Mouse (Mus musculus) neural tube, embryonic 13.5 days (tissue): ENCODE data around the gene Armc9. TPM values are rescaled to one million over a fixed set of nuclear protein-coding genes. Genes with fewer than 3 reads are reported as not detected.

ENCODE experiments used
- ATAC-seq: fragments of 200-750 bp; cut with Nextera tagmentation; 2 replicates; pipeline ENCODE4 v1.8.0; 2017; ENCODE audit warnings: low read depth, mild to moderate bottlenecking, moderate TSS enrichment, moderate library complexity
- H3K27ac ChIP-seq: fragments of 300-500 bp; sonication (generic); replicated peaks from 2 replicates; pipeline ENCODE4 v1.5.1; 2015; ENCODE audit warnings: moderate library complexity, mild to moderate bottlenecking, inconsistent platforms
- H3K27me3 ChIP-seq: fragments of 300-500 bp; sonication (generic); 2 replicates; pipeline ENCODE4 v1.6.1; 2015; ENCODE audit warnings: mild to moderate bottlenecking, inconsistent platforms
- H3K36me3 ChIP-seq: fragments of 300-500 bp; sonication (generic); 2 replicates; pipeline ENCODE4 v1.6.1; 2015; ENCODE audit warnings: mild to moderate bottlenecking, inconsistent platforms
- H3K4me1 ChIP-seq: fragments of 300-500 bp; sonication (generic); replicated peaks from 2 replicates; pipeline ENCODE4 v1.6.1; 2015; ENCODE audit warnings: inconsistent platforms
- H3K4me2 ChIP-seq: fragments of 300-500 bp; sonication (generic); 2 replicates; pipeline ENCODE4 v1.6.1; 2015; ENCODE audit warnings: inconsistent platforms, mild to moderate bottlenecking, moderate library complexity
- H3K4me3 ChIP-seq: fragments of 300-500 bp; sonication (generic); 2 replicates; pipeline ENCODE4 v1.5.1; 2015; ENCODE audit warnings: mild to moderate bottlenecking, inconsistent platforms
- H3K9ac ChIP-seq: fragments of 300-500 bp; sonication (generic); 2 replicates; pipeline ENCODE4 v1.6.1; 2015; ENCODE audit warnings: moderate library complexity, mild to moderate bottlenecking, inconsistent platforms
- H3K9me3 ChIP-seq: fragments of 300-500 bp; sonication (generic); 2 replicates; pipeline ENCODE4 v1.6.1; 2016; ENCODE audit warnings: inconsistent platforms
- WGBS: fragments of 180-500 bp; shearing (Covaris S2); methylation state at CpG from one replicate; pipeline ENCODE4 v1.1.7; 2015; 5-methylcytosine and 5-hydroxymethylcytosine counted together
- polyA plus RNA-seq: library from polyadenylated mRNA; unstranded; fragments of >200 nt; fragmentation: Nextera tagmentation; extraction: Ambion mirVana; gene quantifications from 2 replicates; pipeline ENCODE4 v1.2.1, GENCODE M21; 2015

Armc9 gene
- polyA plus RNA-seq, 1 experiment from 2014 or later, result 28.9 TPM

DNA sequence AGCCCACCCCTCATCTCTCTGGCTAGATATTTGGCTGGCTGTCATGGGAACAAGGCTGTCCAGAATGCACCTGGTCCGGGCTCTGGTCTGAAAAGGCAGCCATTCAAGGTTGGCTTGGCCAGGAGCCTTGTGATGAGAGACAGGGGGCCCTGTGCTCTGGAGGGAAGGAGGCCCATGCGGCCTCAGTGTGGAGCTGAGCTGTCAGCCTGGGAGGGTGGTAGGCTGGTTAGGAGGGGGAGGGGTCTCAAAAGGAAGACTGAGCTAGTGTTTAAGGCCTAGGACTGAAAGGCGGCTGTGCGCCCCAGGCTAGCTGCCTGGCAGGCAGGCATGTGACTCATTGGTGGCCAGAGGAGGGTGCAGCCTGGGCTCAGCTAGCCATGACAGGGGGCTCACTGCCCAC is 139.9 kb downstream of the Armc9 start:
- peaks cover 8% of the 10 kb centered on the region for H3K4me1 ChIP-seq
- no peak overlapping the region for H3K4me3 ChIP-seq
- no peaks in the 10 kb centered on the region for H3K9me3 ChIP-seq
- no peak overlapping the region for H3K4me2 ChIP-seq
- no peak overlapping the region for H3K9ac ChIP-seq
- WGBS, result 6% methylated on average over 4 of the region's 4 CpGs
- H3K36me3 ChIP-seq, result no peaks in the 10 kb centered on the region
- H3K27me3 ChIP-seq, result no peaks in the 10 kb centered on the region
- no peak overlapping the region for H3K27ac ChIP-seq
- peak; percentile 59; the same call in 1 of the 2 replicates for ATAC-seq

DNA sequence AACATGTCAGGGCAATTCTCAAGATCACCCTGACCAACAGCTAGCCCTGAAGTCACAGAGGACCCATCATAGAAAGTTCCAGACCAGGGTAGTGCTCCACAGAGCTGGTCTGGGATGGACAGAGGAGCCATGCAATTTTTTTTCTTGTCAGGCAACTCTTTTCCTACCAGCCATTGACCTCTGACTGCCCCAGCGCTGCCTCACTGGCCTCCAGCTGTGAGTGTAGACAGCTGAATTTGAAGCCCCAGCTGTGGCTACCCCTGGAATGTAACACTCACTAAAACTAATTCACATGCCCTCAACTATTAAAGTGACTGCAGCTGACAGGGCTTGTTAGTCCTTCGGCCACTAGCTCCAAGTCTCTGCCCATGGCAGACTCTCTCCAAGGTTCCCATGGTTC is 145.5 kb downstream of the Armc9 start:
- H3K9ac ChIP-seq, result no peak overlapping the region
- H3K27me3 ChIP-seq, result peaks cover 49% of the 10 kb centered on the region
- no peaks in the 10 kb centered on the region for H3K36me3 ChIP-seq
- no peaks in the 10 kb centered on the region for H3K9me3 ChIP-seq
- no peak overlapping the region for H3K4me2 ChIP-seq
- H3K4me3 ChIP-seq, result no peak overlapping the region
- 15% methylated on average over 2 of the region's 2 CpGs for WGBS
- H3K4me1 ChIP-seq, result peaks cover 12% of the 10 kb centered on the region
- ATAC-seq, result no peak
- H3K27ac ChIP-seq, result no peak overlapping the region

DNA sequence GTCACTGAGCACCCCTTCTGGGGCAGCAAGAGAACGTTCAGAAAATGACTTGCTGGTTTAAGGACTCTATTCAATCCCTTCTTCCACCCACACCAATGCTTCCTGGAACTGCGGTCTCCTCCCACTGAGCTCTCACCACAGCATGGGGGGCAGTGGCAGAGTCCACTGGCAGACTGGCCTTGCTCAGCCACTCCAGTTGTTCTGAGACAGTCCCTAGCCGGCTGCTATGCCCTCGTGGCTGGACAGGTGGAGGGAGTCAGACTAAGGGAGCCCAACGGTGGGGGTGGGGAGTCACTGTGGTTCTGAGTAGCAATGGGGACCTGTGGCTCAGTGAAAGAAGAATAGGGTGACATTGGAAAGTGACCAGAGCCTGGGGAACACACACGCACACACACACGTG is 146.2 kb downstream of the Armc9 start:
- WGBS, result 45% methylated on average over 7 of the region's 7 CpGs
- no peak for ATAC-seq
- H3K4me1 ChIP-seq, result peaks cover 12% of the 10 kb centered on the region
- no peak overlapping the region for H3K9ac ChIP-seq
- H3K27me3 ChIP-seq, result peaks cover 55% of the 10 kb centered on the region
- no peak overlapping the region for H3K4me2 ChIP-seq
- no peak overlapping the region for H3K27ac ChIP-seq
- H3K4me3 ChIP-seq, result no peak overlapping the region
- H3K9me3 ChIP-seq, result no peaks in the 10 kb centered on the region
- no peaks in the 10 kb centered on the region for H3K36me3 ChIP-seq

DNA sequence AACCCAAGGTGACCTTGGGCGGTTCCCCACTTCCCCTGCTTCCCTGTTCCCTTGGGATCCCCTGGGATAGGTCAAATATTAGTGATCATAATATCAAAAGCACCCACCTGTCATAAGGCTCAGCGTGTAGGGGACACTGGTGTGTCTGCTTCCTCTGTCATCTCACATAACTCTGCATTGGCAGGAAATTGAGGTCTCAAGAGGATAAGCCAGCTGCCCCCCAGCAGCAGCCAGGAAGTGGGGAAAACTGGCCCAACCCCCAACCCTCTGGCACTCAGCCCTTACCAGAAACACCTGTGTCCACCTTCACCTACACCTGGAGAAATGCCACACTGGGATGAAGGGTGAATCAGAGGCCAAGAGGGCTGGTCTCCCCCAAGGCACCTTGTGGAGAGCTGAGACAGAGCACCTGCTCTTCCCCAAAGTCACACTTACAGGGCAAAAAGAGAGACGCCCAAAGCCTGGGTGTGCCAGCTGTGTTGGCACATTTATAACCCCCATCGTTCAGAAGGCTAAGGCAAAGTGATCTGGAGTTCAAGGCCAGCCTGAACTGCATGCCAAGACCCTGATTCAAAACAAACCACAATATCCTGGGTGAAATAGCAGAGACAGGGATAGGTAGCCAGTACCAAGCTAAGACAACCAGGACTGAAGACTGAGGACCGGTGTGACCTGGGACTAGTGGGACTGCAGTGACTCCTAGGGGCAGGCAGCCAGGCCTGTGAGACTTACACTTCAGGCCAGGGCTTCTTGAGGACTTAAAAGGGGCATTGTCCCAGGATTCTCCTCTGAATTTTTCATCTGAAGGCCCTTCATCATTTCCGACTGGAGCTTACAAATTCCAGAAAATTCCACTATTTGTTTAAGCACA is 146.9 kb downstream of the Armc9 start:
- Histone ChIP-seq H3K9ac (no peak overlapping the region), H3K27ac (no peak overlapping the region), H3K9me3 (no peaks in the 10 kb centered on the region), H3K36me3 (no peaks in the 10 kb centered on the region), H3K4me1 (peaks cover 12% of the 10 kb centered on the region), H3K4me3 (no peak overlapping the region), H3K27me3 (peaks cover 61% of the 10 kb centered on the region), H3K4me2 (no peak overlapping the region)
- no peak for ATAC-seq
- WGBS, result 50% methylated on average over 6 of the region's 6 CpGs

DNA sequence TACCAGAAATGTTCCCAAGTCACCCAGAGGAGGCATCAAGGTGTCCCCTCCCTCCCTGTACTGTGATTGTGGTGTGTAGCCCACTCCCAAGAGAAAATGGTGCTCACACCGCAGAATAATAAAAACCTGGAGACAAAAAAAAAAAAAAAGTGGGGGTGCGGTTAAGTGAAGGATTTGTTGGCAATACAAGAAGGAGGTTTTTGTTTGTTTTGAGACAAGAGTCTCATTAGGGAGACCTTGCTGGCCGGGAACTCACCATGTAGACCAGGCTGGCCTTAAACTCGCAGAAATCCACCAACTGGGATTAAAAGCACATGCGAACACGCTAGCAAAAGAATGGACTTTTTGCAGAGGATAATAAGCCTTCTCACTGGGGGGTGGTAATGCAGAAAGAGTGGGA is 148.0 kb downstream of the Armc9 start, which contains the start of gene B3gnt7:
B3gnt7 (plus strand) TSS at position 301 of the 400 bp plus-strand sequence.
- ATAC-seq, result no peak
- Histone ChIP-seq H3K27me3 (peaks cover 61% of the 10 kb centered on the region), H3K27ac (no peak within 1 kb of the TSS), H3K36me3 (no peaks in the 10 kb centered on the region), H3K4me3 (peak within 1 kb of the TSS; percentile 68), H3K4me1 (peaks cover 12% of the 10 kb centered on the region), H3K9ac (peak within 1 kb of the TSS; percentile 77), H3K9me3 (no peaks in the 10 kb centered on the region), H3K4me2 (peak within 1 kb of the TSS; percentile 99)
- WGBS, result 10% methylated on average over 6 of the region's 6 CpGs

DNA sequence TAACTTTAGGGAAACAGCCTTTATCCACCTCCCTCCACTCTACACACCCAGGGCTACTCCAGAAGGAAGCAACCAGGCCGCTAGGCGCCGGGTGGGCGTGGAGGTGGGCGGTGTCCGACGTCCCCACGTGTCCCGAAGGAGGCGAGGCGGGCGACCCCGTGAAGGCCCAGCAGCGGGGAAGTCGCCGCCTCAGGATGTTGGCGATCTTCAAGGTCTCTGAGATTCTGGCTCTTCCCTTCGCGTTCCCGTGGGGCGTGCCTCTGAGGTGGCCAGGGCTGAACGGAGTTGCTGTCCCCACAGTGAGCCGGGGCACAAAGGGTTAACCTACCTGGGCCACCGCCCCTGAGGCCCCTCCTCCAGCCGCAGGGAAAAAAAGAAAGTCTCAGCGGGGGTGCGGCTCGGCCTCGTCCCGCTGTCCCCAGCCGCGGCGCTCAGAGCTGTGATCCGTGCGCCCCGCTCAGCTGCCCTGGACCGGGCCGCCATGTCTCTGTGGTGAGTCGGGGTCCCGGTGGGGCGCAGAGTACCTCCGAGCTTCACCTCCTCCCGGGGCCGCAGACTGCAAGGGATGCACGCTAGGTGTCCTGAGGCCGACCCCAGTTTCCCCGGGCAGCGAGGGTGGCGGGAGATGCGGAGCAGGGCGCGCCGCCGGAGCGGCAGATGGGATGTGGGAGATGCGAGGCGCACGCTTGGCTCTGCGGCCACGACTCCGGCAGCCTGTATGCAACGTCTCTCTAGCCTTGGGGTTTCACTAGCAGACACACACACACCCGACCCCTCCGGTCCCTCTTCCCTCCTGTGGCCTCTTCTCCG is 148.7 kb downstream of the Armc9 start:
- Histone ChIP-seq H3K36me3 (no peaks in the 10 kb centered on the region), H3K9ac (peak overlapping the region; percentile 77), H3K4me1 (peaks cover 12% of the 10 kb centered on the region), H3K9me3 (no peaks in the 10 kb centered on the region), H3K4me2 (peak overlapping the region; percentile 99), H3K27me3 (peaks cover 61% of the 10 kb centered on the region), H3K4me3 (peak overlapping the region; percentile 68), H3K27ac (no peak overlapping the region)
- ATAC-seq, result peak; percentile 83
- under 1% methylated on average over 65 of the region's 65 CpGs for WGBS

DNA sequence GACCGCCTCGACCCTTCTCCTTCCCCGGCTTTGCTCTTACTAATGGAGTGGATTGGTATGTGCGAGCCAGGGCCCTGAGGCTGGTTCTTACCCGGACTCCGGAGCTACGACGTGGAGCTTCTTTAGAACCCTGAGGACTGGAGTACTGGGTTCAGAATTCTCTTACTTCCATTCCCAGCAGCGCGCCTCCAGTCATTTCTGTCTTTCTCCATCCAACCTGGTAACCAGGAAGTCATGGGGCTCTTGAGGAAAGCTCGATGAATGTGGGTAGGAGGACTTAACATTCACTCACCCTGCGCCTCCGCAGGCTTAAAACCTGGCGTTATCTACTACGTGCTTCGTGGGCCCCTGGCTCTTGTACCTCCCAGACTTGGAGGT is 149.3 kb downstream of the Armc9 start:
- peak overlapping the region; percentile 77 for H3K9ac ChIP-seq
- peaks cover 12% of the 10 kb centered on the region for H3K4me1 ChIP-seq
- 0 out of 2 replicates have a peak, but pooled peaks have one; percentile 2 for ATAC-seq
- no peaks in the 10 kb centered on the region for H3K36me3 ChIP-seq
- peaks cover 61% of the 10 kb centered on the region for H3K27me3 ChIP-seq
- peak overlapping the region; percentile 99 for H3K4me2 ChIP-seq
- no peak overlapping the region for H3K27ac ChIP-seq
- H3K4me3 ChIP-seq, result peak overlapping the region; percentile 68
- 2% methylated on average over 16 of the region's 16 CpGs for WGBS
- H3K9me3 ChIP-seq, result no peaks in the 10 kb centered on the region

DNA sequence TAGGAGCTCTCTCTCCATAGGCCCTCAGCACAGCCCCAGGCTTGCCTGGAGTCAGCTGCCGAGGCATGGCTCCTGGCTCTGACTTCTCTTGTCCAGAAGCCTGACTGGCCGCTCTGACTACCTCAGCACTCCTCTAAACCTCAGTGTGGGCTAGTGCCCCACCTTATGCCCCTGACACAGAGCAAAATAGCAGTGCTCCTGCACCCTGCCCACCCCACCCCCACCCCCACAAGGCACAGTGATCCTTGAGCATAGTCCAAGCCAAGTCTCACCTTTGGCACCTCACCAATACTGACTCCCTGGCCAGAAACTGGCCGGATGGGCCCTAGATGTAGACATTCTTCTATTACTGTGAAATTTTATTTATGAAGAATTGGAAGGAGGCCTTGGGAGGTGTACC is 152.1 kb downstream of the Armc9 start:
- 87% methylated on average over 3 of the region's 3 CpGs for WGBS
- H3K4me2 ChIP-seq, result no peak overlapping the region
- no peak for ATAC-seq

DNA sequence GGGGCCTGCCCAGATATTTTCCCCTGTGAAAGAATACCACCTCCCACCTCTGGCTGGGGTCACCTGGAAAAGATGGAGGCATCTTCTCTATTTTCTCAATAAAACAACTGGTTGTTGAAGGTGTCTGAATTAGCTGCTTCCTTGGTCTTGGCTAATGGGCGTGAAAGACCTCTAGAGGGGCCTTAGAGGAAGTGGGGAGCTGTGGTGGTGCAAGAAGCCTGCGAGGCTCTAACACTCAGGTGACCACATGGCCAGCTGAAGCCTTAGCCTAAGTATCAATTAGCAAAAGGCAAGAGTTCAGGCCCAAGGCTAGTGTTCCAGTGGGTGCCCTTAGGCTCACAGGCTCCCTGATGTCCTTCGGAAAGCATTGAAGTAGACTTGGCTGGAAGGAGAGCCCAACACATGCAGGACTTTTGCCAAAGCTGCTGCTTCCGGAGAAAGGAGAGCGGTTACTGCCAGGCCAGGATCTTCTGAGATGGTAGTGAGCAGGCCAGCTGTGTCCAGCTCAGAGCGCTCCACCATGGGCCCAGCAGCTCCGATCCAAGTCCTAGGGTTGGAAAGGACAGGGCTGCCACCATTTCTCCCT is 152.7 kb downstream of the Armc9 start:
- Histone ChIP-seq H3K9ac (no peak overlapping the region), H3K9me3 (no peaks in the 10 kb centered on the region), H3K4me1 (peaks cover 21% of the 10 kb centered on the region), H3K27me3 (peaks cover 45% of the 10 kb centered on the region), H3K4me3 (no peak overlapping the region), H3K4me2 (no peak overlapping the region), H3K27ac (no peak overlapping the region), H3K36me3 (no peaks in the 10 kb centered on the region)
- no peak for ATAC-seq
- 85% methylated on average over 7 of the region's 7 CpGs for WGBS

More for the DNA sequence above, 152.1 kb downstream of the Armc9 start:
- Histone ChIP-seq H3K9ac (no peak overlapping the region), H3K4me1 (peaks cover 21% of the 10 kb centered on the region), H3K9me3 (no peaks in the 10 kb centered on the region), H3K27me3 (peaks cover 51% of the 10 kb centered on the region), H3K27ac (no peak overlapping the region), H3K36me3 (no peaks in the 10 kb centered on the region), H3K4me3 (no peak overlapping the region)

DNA sequence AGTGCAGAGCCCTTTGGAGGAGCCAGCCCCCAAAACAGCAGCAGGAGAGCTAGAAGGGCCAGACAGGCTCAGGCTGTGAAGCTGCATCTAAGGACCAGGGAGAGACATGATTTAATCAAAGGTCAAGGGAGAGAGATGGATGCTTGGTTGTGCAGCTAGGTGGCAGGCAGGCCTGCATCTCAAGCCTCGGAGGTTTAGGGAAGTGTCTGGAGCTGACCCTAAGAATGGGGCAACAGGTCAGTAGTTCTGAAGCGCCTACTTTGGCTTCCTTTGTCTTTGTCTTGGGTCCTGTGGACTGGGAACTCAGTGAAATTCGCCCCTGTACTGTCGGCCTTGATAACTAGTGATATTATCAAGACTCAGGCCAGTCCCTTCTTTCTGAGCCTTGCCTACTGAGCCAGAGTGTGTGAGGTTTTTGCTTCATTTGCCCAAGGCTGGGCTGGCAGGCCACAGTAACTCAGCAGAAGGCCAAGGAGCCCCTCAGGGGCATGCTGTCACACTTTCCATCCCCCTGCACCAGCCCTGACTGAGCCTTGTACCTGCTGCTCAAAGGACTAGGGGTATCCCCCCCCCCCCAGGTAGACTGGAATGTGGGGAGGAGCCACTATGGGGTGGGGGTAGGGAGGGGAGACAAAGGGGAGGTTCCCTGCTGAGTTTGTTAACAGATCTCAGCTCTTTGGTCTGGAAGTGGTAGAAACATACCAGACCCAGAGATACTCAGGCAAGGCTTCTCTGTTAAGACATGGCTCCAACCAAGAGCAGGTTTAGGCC is 153.5 kb downstream of the Armc9 start:
- Histone ChIP-seq H3K9me3 (no peaks in the 10 kb centered on the region), H3K27ac (no peak overlapping the region), H3K9ac (no peak overlapping the region), H3K4me2 (no peak overlapping the region), H3K4me1 (peaks cover 16% of the 10 kb centered on the region), H3K27me3 (peaks cover 37% of the 10 kb centered on the region), H3K36me3 (no peaks in the 10 kb centered on the region), H3K4me3 (no peak overlapping the region)
- 27% methylated on average over 4 of the region's 4 CpGs for WGBS
- ATAC-seq, result no peak

DNA sequence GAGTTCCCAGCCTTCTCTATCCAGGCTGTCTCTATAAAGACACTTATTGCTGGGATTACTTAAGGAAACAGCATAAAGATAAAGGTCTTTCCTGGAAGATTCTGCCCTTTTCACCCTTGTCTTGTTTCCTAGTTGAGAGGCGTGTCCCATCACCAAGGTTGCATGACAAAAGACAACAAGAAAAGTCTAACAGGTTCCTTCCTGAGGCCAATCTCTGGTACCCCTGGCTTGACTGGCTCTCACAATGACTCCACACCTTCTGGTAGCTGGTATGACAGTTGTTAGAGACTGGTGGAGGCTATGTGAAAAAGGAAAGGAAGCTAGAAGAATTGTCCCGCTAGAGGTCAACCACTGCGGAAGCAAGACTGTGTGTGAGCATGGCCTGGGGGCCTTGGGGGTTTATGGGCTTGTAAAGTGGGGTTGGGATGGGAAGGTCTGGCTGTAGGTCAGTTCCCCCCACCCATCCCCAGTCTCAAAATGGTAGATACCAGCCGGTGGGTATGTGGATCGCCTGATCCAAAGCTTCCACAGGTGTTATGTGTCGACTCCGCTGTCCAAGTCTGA is 154.8 kb downstream of the Armc9 start:
- Histone ChIP-seq H3K27me3 (peaks cover 24% of the 10 kb centered on the region), H3K4me2 (no peak overlapping the region), H3K27ac (no peak overlapping the region), H3K36me3 (no peaks in the 10 kb centered on the region), H3K9me3 (no peaks in the 10 kb centered on the region), H3K9ac (no peak overlapping the region), H3K4me3 (no peak overlapping the region), H3K4me1 (peaks cover 9% of the 10 kb centered on the region)
- no peak for ATAC-seq
- WGBS, result 90% methylated on average over 7 of the region's 7 CpGs
